Mouse (Mus musculus) hindbrain, postnatal 0 days (tissue): ENCODE results near the gene Pi4k2a. TPM values are rescaled to one million over a fixed set of nuclear protein-coding genes. Genes with fewer than 3 reads are reported as not detected.

Experiments
- ATAC-seq: fragments of 200-750 bp; cut with Nextera tagmentation; 2 replicates; pipeline ENCODE4 v1.8.0; 2017; ENCODE audit warnings: mild to moderate bottlenecking, moderate TSS enrichment, moderate library complexity
- DNase-seq: peaks from one replicate; pipeline ENCODE4 v3.0.0-alpha.2; 2015; ENCODE audit warnings: low spot score
- H3K27ac ChIP-seq: fragments of 300-500 bp; sonication (generic); 2 replicates; pipeline ENCODE4 v1.5.1; 2014; ENCODE audit warnings: mild to moderate bottlenecking
- H3K27me3 ChIP-seq: fragments of 300-500 bp; sonication (generic); 2 replicates; pipeline ENCODE4 v1.6.1; 2014; ENCODE audit warnings: low read length, mixed read lengths; ENCODE audit not compliant: insufficient read depth
- H3K36me3 ChIP-seq: fragments of 300-500 bp; sonication (generic); 2 replicates; pipeline ENCODE4 v1.6.1; 2014; ENCODE audit warnings: low read length, mixed read lengths; ENCODE audit not compliant: insufficient read depth
- H3K4me1 ChIP-seq: fragments of 300-500 bp; sonication (generic); 2 replicates; pipeline ENCODE4 v1.6.1; 2014; ENCODE audit warnings: antibody characterized with exemption, low read length, mixed read lengths; ENCODE audit not compliant: insufficient read depth
- H3K4me2 ChIP-seq: fragments of 300-500 bp; sonication (generic); 2 replicates; pipeline ENCODE4 v1.6.1; 2014; ENCODE audit warnings: low read depth, mild to moderate bottlenecking, low read length, moderate library complexity, mixed read lengths
- H3K4me3 ChIP-seq: fragments of 300-500 bp; sonication (generic); 2 replicates; pipeline ENCODE4 v1.5.1; 2014; ENCODE audit warnings: low read length
- H3K9ac ChIP-seq: fragments of 300-500 bp; sonication (generic); replicated peaks from 2 replicates; pipeline ENCODE4 v1.6.1; 2014; ENCODE audit warnings: mild to moderate bottlenecking, low read length, moderate library complexity, mixed read lengths
- H3K9me3 ChIP-seq: fragments of 300-500 bp; sonication (generic); 2 replicates; pipeline ENCODE4 v1.6.1; 2016; ENCODE audit warnings: low read length, mixed read lengths
- CTCF ChIP-seq: IDR thresholded peaks from 2 replicates; pipeline ENCODE4 v1.5.1; 2016; ENCODE audit warnings: antibody characterized with exemption, control low read depth, low read depth
- WGBS: fragments of 180-500 bp; shearing (Covaris S2); extraction: QIAGEN DNeasy Blood & Tissue Kit; methylation state at CpG from one replicate; pipeline ENCODE4 v1.1.7; 2014; 5-methylcytosine and 5-hydroxymethylcytosine counted together
- polyA plus RNA-seq: library from polyadenylated mRNA; unstranded; fragments of >200 nt; fragmentation: Nextera tagmentation; extraction: Ambion mirVana; gene quantifications from 2 replicates; pipeline ENCODE4 v1.2.1, GENCODE M21; 2015
- total RNA-seq: library from RNA; depleted of rRNA; stranded (reverse); fragments of >200 nt; gene quantifications from 2 replicates; pipeline ENCODE4 v1.2.3, GENCODE M21; 2014

The Pi4k2a gene
- total and polyA plus RNA-seq, 2 experiments from 2014 or later, result 21.7 to 36.4 TPM

DNA sequence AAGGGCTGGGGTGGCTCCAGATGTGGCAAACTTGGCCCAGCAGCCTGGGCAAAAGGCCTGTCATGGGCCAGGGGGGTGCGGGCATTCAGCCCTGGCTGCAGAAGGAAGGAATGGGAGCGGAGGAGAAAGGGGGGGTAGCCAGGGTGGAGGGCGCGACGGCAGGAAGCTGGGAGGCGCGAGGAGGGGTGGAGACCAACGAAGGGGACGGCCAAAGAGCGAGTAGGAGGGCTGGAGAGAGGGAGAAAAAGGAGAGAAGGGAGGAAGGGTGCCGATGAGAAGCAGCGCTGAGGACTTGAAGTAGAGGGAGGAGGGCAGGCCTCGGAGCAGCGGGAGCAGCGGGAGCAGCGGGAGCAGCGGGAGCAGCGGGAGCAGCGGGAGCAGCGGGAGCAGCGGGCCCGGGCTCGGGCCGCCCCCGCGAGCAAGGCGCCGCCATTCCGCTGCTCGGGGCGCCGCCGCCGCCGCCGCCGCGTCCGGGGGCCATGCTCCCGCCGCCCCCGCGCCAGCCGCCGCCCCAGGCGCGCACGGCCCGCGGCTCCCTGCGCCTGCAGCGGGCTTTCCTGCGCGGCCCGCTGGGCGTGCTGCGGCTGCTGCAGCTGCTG lies 57.0 kb downstream of the Pi4k2a start, which contains the start of gene Marveld1:
Marveld1 (plus strand) TSS at position 231 of the 599 bp plus-strand sequence.
- Histone ChIP-seq H3K27me3 (no peaks in the 10 kb centered on the region), H3K9me3 (no peaks in the 10 kb centered on the region), H3K4me3 (peak within 1 kb of the TSS; percentile 57), H3K9ac (peak within 1 kb of the TSS; percentile 76), H3K27ac (peak within 1 kb of the TSS; percentile 74), H3K4me2 (peak within 1 kb of the TSS; percentile 83), H3K4me1 (0 out of 2 replicates have a peak, but pooled peaks cover 4% of the 10 kb centered on the region), H3K36me3 (no peaks in the 10 kb centered on the region)
- DNase-seq (peak; percentile 57), ATAC-seq (peak; percentile 50)
- 1% methylated on average over 41 of the region's 57 CpGs for WGBS
- TF ChIP-seq CTCF, result peak; percentile 9; the same call in 1 of the 2 replicates

GRCm38 (mm10) chr19:42147769-42148568 lies 57.7 kb downstream of the Pi4k2a start:
- TF ChIP-seq CTCF, result no peak
- H3K27me3 ChIP-seq, result no peaks in the 10 kb centered on the region
- peak overlapping the region; percentile 83 for H3K4me2 ChIP-seq
- DNase-seq, result peak; percentile 64
- H3K27ac ChIP-seq, result peak overlapping the region; percentile 74
- H3K4me3 ChIP-seq, result peak overlapping the region; percentile 57
- no peaks in the 10 kb centered on the region for H3K9me3 ChIP-seq
- 0 out of 2 replicates have a peak, but pooled peaks cover 4% of the 10 kb centered on the region for H3K4me1 ChIP-seq
- H3K36me3 ChIP-seq, result no peaks in the 10 kb centered on the region
- peak overlapping the region; percentile 76 for H3K9ac ChIP-seq
- peak; percentile 53 for ATAC-seq
- 1% methylated on average over 55 of the region's 63 CpGs for WGBS

DNA sequence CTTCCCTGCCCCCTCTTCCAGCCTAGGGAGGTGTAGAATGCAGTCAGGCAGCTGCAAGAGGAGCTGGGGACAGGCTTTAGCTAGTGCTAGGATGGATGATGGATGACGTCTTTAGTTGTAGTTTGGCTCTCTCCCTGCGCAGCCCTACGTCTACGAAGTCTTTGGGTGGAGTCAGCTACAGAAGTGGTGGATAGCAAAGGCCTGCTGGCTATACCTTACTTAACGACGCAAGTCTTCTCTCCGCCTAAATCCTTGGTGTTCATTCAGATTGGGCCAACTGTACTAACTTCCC lies 58.2 kb downstream of the Pi4k2a start:
- Histone ChIP-seq H3K36me3 (no peaks in the 10 kb centered on the region), H3K9ac (peak overlapping the region; percentile 76), H3K4me1 (0 out of 2 replicates have a peak, but pooled peaks cover 4% of the 10 kb centered on the region), H3K4me2 (peak overlapping the region; percentile 83), H3K4me3 (peak overlapping the region; percentile 57), H3K27me3 (no peaks in the 10 kb centered on the region), H3K27ac (no peak overlapping the region), H3K9me3 (no peaks in the 10 kb centered on the region)
- DNase-seq, result no peak
- no peak for TF ChIP-seq CTCF
- peak; percentile 33; the same call in 1 of the 2 replicates for ATAC-seq
- WGBS, result 26% methylated on average over 7 of the region's 7 CpGs

DNA sequence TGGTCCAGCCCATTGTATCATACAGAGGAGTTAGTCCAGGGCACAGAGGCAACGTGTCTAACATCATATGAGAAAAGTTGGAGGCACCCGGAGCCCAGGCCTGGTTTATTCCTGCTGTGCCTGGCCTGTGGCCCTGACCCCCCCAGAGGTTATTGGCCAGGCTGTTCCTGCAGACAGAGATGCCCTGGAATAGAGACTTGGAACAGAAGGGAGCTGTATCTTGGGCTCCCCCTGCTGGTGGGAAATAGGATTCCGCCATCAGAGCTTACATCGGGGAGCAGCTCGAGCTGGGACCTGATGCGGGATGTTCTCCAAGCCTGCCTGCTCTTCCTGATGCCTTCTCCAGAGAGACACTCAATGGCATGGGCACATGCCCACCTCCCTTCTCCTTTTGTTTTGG lies 61.7 kb downstream of the Pi4k2a start:
- H3K9me3 ChIP-seq, result no peaks in the 10 kb centered on the region
- WGBS, result 6% methylated on average over 6 of the region's 6 CpGs
- ATAC-seq, result peak; percentile 43; the same call in 1 of the 2 replicates

GRCm38 (mm10) chr19:42157493-42158237 lies 67.4 kb downstream of the Pi4k2a start:
- no peak overlapping the region for H3K4me2 ChIP-seq
- no peaks in the 10 kb centered on the region for H3K27me3 ChIP-seq
- no peaks in the 10 kb centered on the region for H3K36me3 ChIP-seq
- H3K9me3 ChIP-seq, result no peaks in the 10 kb centered on the region
- no peak for TF ChIP-seq CTCF
- no peaks in the 10 kb centered on the region for H3K4me1 ChIP-seq
- H3K4me3 ChIP-seq, result no peak overlapping the region
- WGBS, result 74% methylated on average over 10 of the region's 12 CpGs
- H3K9ac ChIP-seq, result no peak overlapping the region
- ATAC-seq (no peak), DNase-seq (no peak)
- H3K27ac ChIP-seq, result no peak overlapping the region

More for the DNA sequence above, 61.7 kb downstream of the Pi4k2a start:
- peak; percentile 93 for TF ChIP-seq CTCF
- no peak overlapping the region for H3K4me3 ChIP-seq
- H3K36me3 ChIP-seq, result no peaks in the 10 kb centered on the region
- no peak overlapping the region for H3K4me2 ChIP-seq
- no peak overlapping the region for H3K27ac ChIP-seq
- 0 out of 2 replicates have a peak, but pooled peaks cover 4% of the 10 kb centered on the region for H3K4me1 ChIP-seq
- peak; percentile 84 for DNase-seq
- H3K9ac ChIP-seq, result no peak overlapping the region
- H3K27me3 ChIP-seq, result no peaks in the 10 kb centered on the region

DNA sequence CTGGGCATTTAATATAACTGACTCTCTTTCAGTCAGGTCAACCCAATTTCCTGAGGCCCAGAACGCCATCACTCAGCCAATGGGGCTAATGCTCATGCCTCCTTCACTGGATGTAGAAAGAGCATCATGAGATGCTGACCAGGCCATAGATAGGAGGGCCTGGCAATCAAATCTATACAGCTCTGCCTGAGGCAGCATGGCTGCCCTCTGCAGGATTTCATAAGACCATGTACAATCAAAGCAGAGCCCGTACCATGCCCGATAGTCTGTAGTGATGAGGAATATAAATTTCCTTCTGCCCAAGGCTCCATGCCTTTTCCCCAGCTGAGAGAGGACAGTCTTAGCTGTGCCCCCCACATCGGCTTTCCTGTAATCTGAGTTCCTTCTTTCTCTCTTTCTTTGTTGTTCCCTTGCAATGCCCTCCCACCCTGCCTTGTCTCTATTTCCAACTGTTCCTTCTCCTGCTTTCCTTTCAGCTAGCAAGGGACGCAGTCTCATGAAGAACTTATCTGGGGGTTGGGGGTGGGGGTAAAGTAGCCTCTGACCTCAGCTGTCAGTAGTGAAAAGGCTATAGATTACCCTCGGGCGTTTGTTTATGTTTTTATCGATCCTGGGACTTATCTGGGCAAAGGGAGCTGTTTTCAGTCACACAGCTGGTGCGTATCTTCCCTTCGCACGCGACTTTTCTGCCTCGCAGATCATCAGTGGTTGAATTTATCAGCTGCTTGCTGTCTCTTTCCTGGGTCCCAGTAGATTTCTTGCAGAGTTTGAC lies 68.2 kb downstream of the Pi4k2a start:
- Histone ChIP-seq H3K4me2 (no peak overlapping the region), H3K27me3 (no peaks in the 10 kb centered on the region), H3K27ac (no peak overlapping the region), H3K36me3 (no peaks in the 10 kb centered on the region), H3K4me1 (no peaks in the 10 kb centered on the region), H3K9ac (no peak overlapping the region), H3K9me3 (no peaks in the 10 kb centered on the region), H3K4me3 (no peak overlapping the region)
- DNase-seq, result no peak
- ATAC-seq, result no peak
- TF ChIP-seq CTCF, result peak; percentile 8; the same call in 1 of the 2 replicates
- WGBS, result 64% methylated on average over 13 of the region's 13 CpGs
